Mouse (Mus musculus): ENCODE measurements around the gene Fgfr2. TPM values are rescaled to one million over a fixed set of nuclear protein-coding genes. Genes with fewer than 3 reads are reported as not detected.

Gene Fgfr2
- polyA plus RNA-seq, 1 experiment = 14.8 TPM

GRCm38 (mm10) chr7:131236091-131236490 lies 1887.1 kb downstream of the Fgfr2 start:
- Histone ChIP-seq H3K4me3 (ENCODE audit: insufficient read depth, low read depth, low read length) (no peak overlapping the region), H3K4me1 (ENCODE audit: control insufficient read depth, insufficient read depth, low read length) (no peaks in the 10 kb centered on the region), H3K27ac (ENCODE audit: insufficient read depth, low read depth, low read length) (no peak overlapping the region), H3K36me3 (ENCODE audit: control insufficient read depth, insufficient read depth, low read length) (no peaks in the 10 kb centered on the region), H3K27me3 (replicated peaks; ENCODE audit: control insufficient read depth, insufficient read depth, low read length) (no peaks in the 10 kb centered on the region)
- no peak for TF ChIP-seq CTCF (conservative IDR thresholded peaks at IDR 0.05; ENCODE audit: insufficient read depth, insufficient read length, low read depth, low read length)
- no peak for TF ChIP-seq POLR2A (IDR thresholded peaks at IDR 0.05; ENCODE audit: low read depth, low read length)
- DNase-seq = no peak

GRCm38 (mm10) chr7:131223086-131223485 lies 1900.1 kb downstream of the Fgfr2 start:
- TF ChIP-seq POLR2A (IDR thresholded peaks at IDR 0.05; ENCODE audit: low read depth, low read length) (no peak), CTCF (conservative IDR thresholded peaks at IDR 0.05; ENCODE audit: insufficient read depth, insufficient read length, low read depth, low read length) (no peak)
- WGBS = 76% methylated on average over 5 of the region's 5 CpGs
- Histone ChIP-seq H3K36me3 (ENCODE audit: control insufficient read depth, insufficient read depth, low read length) (no peaks in the 10 kb centered on the region), H3K27me3 (replicated peaks; ENCODE audit: control insufficient read depth, insufficient read depth, low read length) (no peaks in the 10 kb centered on the region), H3K4me1 (ENCODE audit: control insufficient read depth, insufficient read depth, low read length) (no peaks in the 10 kb centered on the region), H3K4me3 (ENCODE audit: insufficient read depth, low read depth, low read length) (no peak overlapping the region), H3K27ac (ENCODE audit: insufficient read depth, low read depth, low read length) (no peak overlapping the region)
- DNase-seq = no peak

- Histone ChIP-seq H3K27me3 (replicated peaks; ENCODE audit: control insufficient read depth, insufficient read depth, low read length) (no peaks in the 10 kb centered on the region), H3K4me1 (ENCODE audit: control insufficient read depth, insufficient read depth, low read length) (no peaks in the 10 kb centered on the region), H3K4me3 (ENCODE audit: insufficient read depth, low read depth, low read length) (no peak overlapping the region), H3K36me3 (ENCODE audit: control insufficient read depth, insufficient read depth, low read length) (no peaks in the 10 kb centered on the region), H3K27ac (ENCODE audit: insufficient read depth, low read depth, low read length) (no peak overlapping the region)
- TF ChIP-seq POLR2A (IDR thresholded peaks at IDR 0.05; ENCODE audit: low read depth, low read length) = no peak
- TF ChIP-seq CTCF (conservative IDR thresholded peaks at IDR 0.05; ENCODE audit: insufficient read depth, insufficient read length, low read depth, low read length) = no peak
- 93% methylated on average over 14 of the region's 14 CpGs for WGBS
- no peak for DNase-seq
Observed at GRCm38 (mm10) chr7:131187996-131188395, 1935.2 kb downstream of the Fgfr2 start.

GRCm38 (mm10) chr7:131187047-131187446 lies 1936.1 kb downstream of the Fgfr2 start:
- Histone ChIP-seq H3K4me3 (ENCODE audit: insufficient read depth, low read depth, low read length) (no peak overlapping the region), H3K4me1 (ENCODE audit: control insufficient read depth, insufficient read depth, low read length) (no peaks in the 10 kb centered on the region), H3K27ac (ENCODE audit: insufficient read depth, low read depth, low read length) (no peak overlapping the region), H3K36me3 (ENCODE audit: control insufficient read depth, insufficient read depth, low read length) (no peaks in the 10 kb centered on the region), H3K27me3 (replicated peaks; ENCODE audit: control insufficient read depth, insufficient read depth, low read length) (no peaks in the 10 kb centered on the region)
- WGBS = 27% methylated on average over 8 of the region's 8 CpGs
- TF ChIP-seq POLR2A (IDR thresholded peaks at IDR 0.05; ENCODE audit: low read depth, low read length) (no peak), CTCF (conservative IDR thresholded peaks at IDR 0.05; ENCODE audit: insufficient read depth, insufficient read length, low read depth, low read length) (no peak)
- no peak for DNase-seq

GRCm38 (mm10) chr7:131184339-131184738 lies 1938.8 kb downstream of the Fgfr2 start:
- H3K4me1 ChIP-seq (ENCODE audit: control insufficient read depth, insufficient read depth, low read length) = no peaks in the 10 kb centered on the region
- TF ChIP-seq POLR2A (IDR thresholded peaks at IDR 0.05; ENCODE audit: low read depth, low read length) (no peak), CTCF (conservative IDR thresholded peaks at IDR 0.05; ENCODE audit: insufficient read depth, insufficient read length, low read depth, low read length) (no peak)
- H3K27ac ChIP-seq (ENCODE audit: insufficient read depth, low read depth, low read length) = no peak overlapping the region
- no peak overlapping the region for H3K4me3 ChIP-seq (ENCODE audit: insufficient read depth, low read depth, low read length)
- no peaks in the 10 kb centered on the region for H3K36me3 ChIP-seq (ENCODE audit: control insufficient read depth, insufficient read depth, low read length)
- WGBS = 37% methylated on average over 8 of the region's 8 CpGs
- DNase-seq = no peak
- H3K27me3 ChIP-seq (replicated peaks; ENCODE audit: control insufficient read depth, insufficient read depth, low read length) = no peaks in the 10 kb centered on the region

- H3K4me1 ChIP-seq (ENCODE audit: control insufficient read depth, insufficient read depth, low read length) = no peaks in the 10 kb centered on the region
- no peak overlapping the region for H3K27ac ChIP-seq (ENCODE audit: insufficient read depth, low read depth, low read length)
- WGBS = 38% methylated on average over 4 of the region's 4 CpGs
- no peak for TF ChIP-seq POLR2A (IDR thresholded peaks at IDR 0.05; ENCODE audit: low read depth, low read length)
- peak; percentile 72 for TF ChIP-seq CTCF (conservative IDR thresholded peaks at IDR 0.05; ENCODE audit: insufficient read depth, insufficient read length, low read depth, low read length)
- H3K4me3 ChIP-seq (ENCODE audit: insufficient read depth, low read depth, low read length) = no peak overlapping the region
- DNase-seq = peak; percentile 8
- H3K36me3 ChIP-seq (ENCODE audit: control insufficient read depth, insufficient read depth, low read length) = no peaks in the 10 kb centered on the region
- no peaks in the 10 kb centered on the region; the same call in 1 of the 2 replicates for H3K27me3 ChIP-seq (replicated peaks; ENCODE audit: control insufficient read depth, insufficient read depth, low read length)
Observed at GRCm38 (mm10) chr7:131182685-131183084, 1940.5 kb downstream of the Fgfr2 start.

GRCm38 (mm10) chr7:131174121-131174520 lies 1949.0 kb downstream of the Fgfr2 start, which contains the start of gene 5430419D17Rik:
Gene 5430419D17Rik (plus strand): TSS chr7:131174402.
- WGBS = 85% methylated on average over 9 of the region's 9 CpGs
- no peak for DNase-seq

More at GRCm38 (mm10) chr7:131174121-131174520, 1949.0 kb downstream of the Fgfr2 start, which contains the start of gene 5430419D17Rik:
- Histone ChIP-seq H3K27ac (ENCODE audit: insufficient read depth, low read depth, low read length) (no peak within 1 kb of the TSS), H3K36me3 (ENCODE audit: control insufficient read depth, insufficient read depth, low read length) (no peaks in the 10 kb centered on the region), H3K4me3 (ENCODE audit: insufficient read depth, low read depth, low read length) (no peak within 1 kb of the TSS), H3K4me1 (ENCODE audit: control insufficient read depth, insufficient read depth, low read length) (no peaks in the 10 kb centered on the region), H3K27me3 (replicated peaks; ENCODE audit: control insufficient read depth, insufficient read depth, low read length) (no peaks in the 10 kb centered on the region; the same call in 1 of the 2 replicates)
- TF ChIP-seq POLR2A (IDR thresholded peaks at IDR 0.05; ENCODE audit: low read depth, low read length) = no peak
- no peak for TF ChIP-seq CTCF (conservative IDR thresholded peaks at IDR 0.05; ENCODE audit: insufficient read depth, insufficient read length, low read depth, low read length)

Measured in kidney, adult 2 months (tissue).